Mouse (Mus musculus) cerebellum, postnatal 14 days (tissue): ENCODE results near the gene Clic4.
A peak's percentile ranks its signal among the peaks of the same experiment; 100 is the strongest.

ENCODE experiments used
- DNase-seq, 2 experiments: peaks; one replicate each; pipeline ENCODE4 v3.0.0; 2021; ENCODE audit warnings: mixed read lengths in 2 of 2

Gene Clic4

GRCm38 (mm10) chr4:135181819-135182218 lies 90.8 kb downstream of the Clic4 start:
- DNase-seq, result no peak

DNA sequence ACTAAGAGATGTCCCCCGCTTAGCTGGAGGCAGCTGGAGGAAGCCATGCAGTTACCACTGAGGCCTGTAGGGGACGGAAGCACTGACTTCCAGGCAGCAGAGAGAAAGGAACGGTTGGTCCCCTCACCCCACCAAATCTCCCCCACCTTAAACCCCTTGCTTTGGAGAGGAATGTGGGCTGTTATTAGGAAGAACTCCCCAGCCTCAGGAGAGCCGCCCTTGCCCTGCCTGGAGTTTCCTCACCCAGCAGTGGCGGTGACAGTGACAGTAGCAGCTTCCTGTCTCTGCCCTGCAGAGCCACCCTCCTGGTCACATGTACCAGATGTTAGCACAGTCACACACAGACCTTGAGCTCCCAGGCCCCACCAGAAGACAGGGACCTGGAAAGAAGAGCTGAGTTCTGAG lies 93.5 kb downstream of the Clic4 start:
- peak in 1 of 2 experiments; percentile 69 for DNase-seq

- DNase-seq, result no peak
Measured at GRCm38 (mm10) chr4:135177568-135177967, 95.0 kb downstream of the Clic4 start.

DNA sequence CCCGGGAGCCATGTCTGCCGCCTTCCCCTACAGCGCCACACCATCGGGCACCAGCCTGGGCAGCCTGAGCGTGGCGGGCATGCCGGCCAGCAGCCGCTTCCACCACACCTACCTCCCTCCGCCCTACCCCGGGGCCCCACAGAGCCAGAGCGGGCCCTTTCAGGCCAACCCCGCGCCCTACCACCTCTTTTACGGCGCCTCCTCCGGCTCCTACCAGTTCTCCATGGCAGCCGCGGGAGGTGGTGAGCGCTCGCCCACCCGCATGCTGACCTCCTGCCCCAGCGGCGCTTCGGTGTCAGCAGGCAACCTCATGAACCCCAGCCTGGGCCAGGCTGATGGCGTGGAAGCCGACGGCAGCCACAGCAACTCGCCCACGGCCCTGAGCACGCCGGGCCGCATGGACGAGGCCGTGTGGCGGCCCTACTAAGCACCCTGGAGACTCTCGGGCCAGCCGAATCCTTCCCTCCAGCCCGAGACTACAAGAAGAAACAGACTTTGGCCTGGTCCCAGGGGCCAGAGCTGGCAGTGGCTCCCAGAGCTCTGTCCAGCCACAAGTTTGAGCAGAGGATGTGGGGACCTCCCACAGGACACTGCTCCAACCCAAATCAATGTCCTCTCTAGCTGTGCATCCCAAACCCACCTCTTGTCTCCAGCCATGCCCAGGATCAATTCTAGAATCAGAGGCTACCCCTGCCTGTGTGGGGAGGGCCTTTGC lies 97.1 kb downstream of the Clic4 start:
- no peak for DNase-seq

DNA sequence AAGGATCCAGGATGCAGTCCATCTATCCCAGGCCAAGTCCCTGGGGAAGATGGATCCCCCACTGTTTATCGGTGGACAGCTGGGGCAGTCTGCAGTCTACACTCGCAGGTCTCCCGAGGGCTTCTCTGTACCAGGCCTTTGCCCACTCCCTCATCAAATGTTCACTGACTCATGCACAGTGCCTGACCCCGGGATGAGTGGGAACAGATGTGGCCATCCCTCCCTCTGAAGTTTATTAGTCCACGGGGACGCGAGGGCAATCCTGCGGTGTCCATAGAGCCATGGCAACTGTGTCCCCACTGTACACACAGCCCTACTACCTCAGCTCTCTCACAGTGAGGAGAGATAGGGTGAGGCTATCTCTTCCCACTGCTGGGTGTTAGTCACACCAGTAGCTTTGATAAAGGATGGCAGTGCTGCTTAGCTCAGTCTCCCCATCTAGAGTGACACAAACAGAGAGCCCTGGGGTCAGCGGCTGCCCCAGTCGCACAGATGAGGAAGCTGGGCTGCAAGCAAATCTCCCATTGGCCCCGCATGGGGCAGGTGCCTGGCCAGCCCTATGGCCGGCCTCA lies 101.2 kb downstream of the Clic4 start:
- DNase-seq, result no peak

DNA sequence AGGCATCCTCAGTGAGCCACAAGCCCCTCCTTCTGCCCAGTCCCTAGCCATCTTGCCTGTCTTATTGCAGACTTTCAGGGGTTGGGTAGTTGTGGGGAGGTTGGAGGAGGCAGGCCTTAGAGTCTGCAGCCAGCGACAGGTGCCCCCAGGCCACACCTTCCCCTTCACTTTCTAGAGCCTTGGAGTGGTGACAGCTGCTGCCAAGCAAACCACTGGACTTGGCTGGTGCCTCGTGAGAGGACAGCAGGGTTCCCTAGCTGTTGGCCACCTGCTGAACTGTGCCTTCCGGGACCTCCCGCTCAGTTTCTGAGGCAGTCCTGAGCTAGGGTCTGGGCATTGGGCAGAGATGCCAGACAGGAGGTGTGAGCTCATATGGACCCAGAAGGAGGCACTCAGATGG lies 103.1 kb downstream of the Clic4 start:
- DNase-seq, result no peak

GRCm38 (mm10) chr4:135169096-135169495 lies 103.5 kb downstream of the Clic4 start:
- DNase-seq, result no peak

DNA sequence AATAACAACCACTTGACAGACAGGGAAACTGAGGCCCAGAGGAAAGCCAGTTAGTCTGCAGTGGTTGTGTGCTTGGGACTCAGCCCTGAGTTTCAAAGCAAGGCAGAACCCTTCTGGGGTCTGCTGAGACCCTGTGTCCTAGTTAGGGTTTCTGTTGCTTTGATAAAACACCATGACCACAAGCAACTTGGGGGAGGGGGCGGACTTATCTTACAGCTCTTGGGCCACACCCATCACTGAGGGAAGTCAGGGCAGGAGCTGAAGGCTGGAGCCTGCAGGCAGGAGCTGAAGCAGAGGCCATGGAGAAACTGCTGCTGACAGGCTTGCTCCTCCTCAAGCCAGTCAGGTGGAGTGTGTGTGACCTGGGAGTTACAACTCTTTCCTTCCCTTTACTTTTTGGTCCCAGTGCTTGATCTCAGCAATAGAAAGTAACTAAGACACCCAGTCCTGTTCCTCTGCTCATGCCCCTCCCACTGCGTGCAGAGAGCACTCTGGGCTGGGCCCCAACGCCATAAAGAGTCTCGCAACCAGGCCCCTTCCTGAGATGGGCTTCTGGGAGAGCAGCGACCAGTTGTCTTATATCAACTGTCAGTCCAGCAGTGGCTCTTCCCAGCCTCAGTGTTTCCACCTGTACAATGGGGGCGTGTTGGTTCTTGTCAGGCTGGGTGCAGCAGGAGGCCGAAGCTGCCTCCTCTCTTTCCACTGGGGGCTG lies 104.6 kb downstream of the Clic4 start:
- DNase-seq, result no peak

DNA sequence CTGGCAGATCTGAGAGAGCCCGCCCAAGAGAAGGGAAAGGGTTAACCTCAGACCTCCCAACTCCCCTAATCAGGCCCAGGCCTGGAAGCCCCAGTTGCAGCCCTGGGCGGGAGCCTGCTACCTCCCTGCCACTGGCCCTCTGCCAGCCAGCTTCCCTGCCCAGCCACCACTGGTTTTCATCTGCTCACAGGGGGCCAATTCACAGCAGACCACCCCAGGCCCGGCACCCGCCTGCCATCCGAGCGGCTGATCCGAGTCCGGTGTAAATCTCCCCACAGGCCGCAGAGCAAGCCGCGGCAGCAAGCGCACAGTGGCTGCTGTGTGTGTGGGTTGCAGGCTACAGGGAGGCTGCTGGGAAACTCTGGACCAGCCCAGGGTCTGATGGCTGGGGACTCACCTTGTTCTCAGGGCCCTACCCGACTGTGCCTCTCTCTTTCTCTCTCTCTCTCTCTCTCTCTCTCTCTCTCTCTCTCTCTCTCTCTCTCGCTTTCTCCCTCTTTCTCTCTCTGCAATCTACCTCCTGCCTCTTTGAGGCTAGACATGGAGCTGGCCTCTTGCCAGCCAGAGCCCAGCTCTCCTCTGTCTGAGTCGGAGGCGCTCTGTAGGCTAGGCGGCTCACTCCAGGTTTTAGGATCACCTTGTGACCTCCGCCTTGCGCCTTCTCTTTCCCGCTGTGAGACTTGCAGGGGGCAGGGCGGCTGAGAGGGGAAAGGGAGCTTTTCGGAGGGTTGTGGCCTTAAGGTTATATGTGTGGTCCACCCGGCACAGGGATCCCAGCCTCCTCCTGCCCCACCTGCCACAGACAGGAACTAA lies 106.0 kb downstream of the Clic4 start:
- no peak for DNase-seq

DNA sequence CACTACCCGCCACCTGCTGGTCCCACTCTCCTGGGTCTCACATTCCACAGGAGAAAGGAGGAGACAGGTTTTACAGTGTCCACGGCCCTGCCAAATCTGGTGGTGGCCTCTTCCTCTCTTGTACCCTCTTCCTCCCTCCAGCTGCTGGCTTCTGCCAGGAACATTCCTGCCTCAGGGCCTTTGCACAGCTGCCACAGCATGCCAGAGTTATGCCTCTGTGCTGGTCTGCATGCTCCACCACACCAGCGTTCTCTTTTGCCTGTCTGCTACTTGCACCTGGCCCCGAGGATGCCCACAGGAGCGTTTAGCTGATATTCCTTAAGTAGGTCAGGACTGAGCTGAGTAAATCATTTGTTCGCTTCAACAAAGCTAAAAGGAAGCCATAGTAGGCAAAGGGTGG lies 106.9 kb downstream of the Clic4 start:
- no peak for DNase-seq
